Mouse (Mus musculus) testis, adult 2 months (tissue): Measurements from ENCODE around the gene Fat2.

ENCODE experiments used
- CTCF ChIP-seq: fragments of 200-500 bp; IDR thresholded peaks from 2 replicates; pipeline ENCODE4 v1.5.1; 2012; ENCODE audit warnings: low read depth, mild to moderate bottlenecking, inconsistent platforms, low read length, moderate library complexity; ENCODE audit not compliant: control insufficient read depth, insufficient read depth, insufficient replicate concordance
- POLR2A ChIP-seq: fragments of 200-500 bp; IDR thresholded peaks from 2 replicates; pipeline ENCODE4 v1.6.1; 2012; ENCODE audit warnings: low read depth, mild to moderate bottlenecking, inconsistent platforms, low read length, moderate library complexity; ENCODE audit not compliant: control insufficient read depth

- TF ChIP-seq CTCF (no peak), POLR2A (no peak)
Observed at GRCm38 (mm10) chr11:55334545-55334944, 1.8 kb downstream of the Fat2 start.
